Mouse (Mus musculus): ENCODE measurements around the gene Cst10.
A peak's percentile ranks its signal among the peaks of the same experiment; 100 is the strongest.

Cst10 gene

DNA sequence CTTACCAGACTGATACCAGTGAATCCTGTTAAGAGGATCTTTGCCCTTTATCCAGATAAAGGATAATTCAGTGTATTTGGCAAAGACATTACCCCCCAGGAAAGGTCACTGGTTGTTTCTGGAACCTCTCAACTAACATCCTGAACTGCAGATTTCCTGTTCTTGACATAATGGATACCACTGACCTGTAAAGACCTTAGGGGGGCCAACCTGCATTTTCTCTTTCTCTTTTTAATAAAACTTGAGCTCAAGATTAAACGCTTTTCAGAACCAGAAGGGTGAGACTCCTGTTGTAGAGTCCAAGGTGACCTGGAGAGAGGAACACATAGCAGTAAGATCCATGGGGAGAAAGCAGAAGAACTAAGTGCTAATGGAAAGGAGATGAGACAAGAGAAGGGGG is at the start of gene Cst10:
Cst10 (plus strand) TSS at position 301 of the 400 bp plus-strand sequence.
- no peak for DNase-seq (ENCODE audit: inconsistent age in 2 of 2, low spot score in 1 of 2)

DNA sequence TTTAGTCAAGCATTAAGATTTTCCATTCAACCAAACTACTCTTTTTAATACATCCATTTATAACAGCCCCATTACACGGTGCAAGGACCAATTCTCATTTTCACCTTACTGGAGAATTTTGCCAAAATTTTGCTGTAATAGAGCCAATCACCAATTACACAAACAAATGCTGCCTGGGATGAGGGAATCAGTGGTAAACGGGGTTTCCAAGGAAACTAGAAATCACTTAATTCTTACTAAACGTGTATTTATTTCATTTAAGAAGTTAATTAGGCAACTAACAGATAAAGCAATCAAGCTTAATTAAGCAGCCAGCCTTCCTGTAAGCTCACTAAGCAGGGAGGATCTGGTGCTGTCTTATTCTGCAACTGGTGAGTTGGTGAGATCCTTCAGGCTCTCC is 11.9 kb upstream of the Cst10 start:
- DNase-seq (ENCODE audit: inconsistent age in 2 of 2, low spot score in 1 of 2) = no peak

DNA sequence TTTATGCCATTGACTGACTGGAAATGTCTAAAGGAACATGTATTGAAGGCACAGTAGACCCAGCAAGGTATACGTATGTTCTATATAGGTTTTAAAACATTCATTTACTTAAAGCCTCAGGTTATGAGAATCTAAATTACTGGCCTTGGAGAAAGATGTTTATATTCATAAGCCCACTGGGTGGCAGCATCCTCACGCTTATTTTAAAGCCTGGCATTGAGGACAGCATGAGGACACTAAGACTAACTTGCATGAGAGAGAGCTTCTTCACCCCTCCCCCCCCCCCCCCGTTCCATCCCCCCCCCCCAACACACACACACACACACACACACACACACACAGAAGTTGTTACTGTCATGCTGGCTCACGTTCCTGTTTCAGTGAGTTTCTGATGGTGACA is 17.7 kb downstream of the Cst10 start:
- peak; percentile 4 to 62 for DNase-seq (ENCODE audit: inconsistent age in 2 of 2, low spot score in 1 of 2)

All from adrenal gland, adult (tissue).